Mouse (Mus musculus) hindbrain, embryonic 16.5 days (tissue): ENCODE results near the gene Spryd4. TPM values are rescaled to one million over a fixed set of nuclear protein-coding genes. Genes with fewer than 3 reads are reported as not detected.
"Not testable (repeated sequence)": the region's sequence is repeated elsewhere in the genome, so short reads cannot be mapped to it uniquely, and the experiment has no call there.

Source experiments
- ATAC-seq: fragments of 200-750 bp; cut with Nextera tagmentation; 2 replicates; pipeline ENCODE4 v1.8.0; 2017; ENCODE audit warnings: moderate TSS enrichment, moderate library complexity
- H3K27ac ChIP-seq: fragments of 300-500 bp; sonication (generic); 2 replicates; pipeline ENCODE4 v1.5.1; 2014; ENCODE audit warnings: low read depth, mild to moderate bottlenecking, control low read depth, low read length, moderate library complexity
- H3K27me3 ChIP-seq: fragments of 300-500 bp; sonication (generic); replicated peaks from 2 replicates; pipeline ENCODE4 v1.6.1; 2014; ENCODE audit warnings: low read length; ENCODE audit not compliant: control insufficient read depth, insufficient read depth
- H3K36me3 ChIP-seq: fragments of 300-500 bp; sonication (generic); 2 replicates; pipeline ENCODE4 v1.6.1; 2014; ENCODE audit warnings: mild to moderate bottlenecking, low read length, moderate library complexity, mixed read lengths; ENCODE audit not compliant: control insufficient read depth, insufficient read depth
- H3K4me1 ChIP-seq: fragments of 300-500 bp; sonication (generic); 2 replicates; pipeline ENCODE4 v1.6.1; 2014; ENCODE audit warnings: low read depth, low read length; ENCODE audit not compliant: control insufficient read depth, insufficient read depth
- H3K4me2 ChIP-seq: fragments of 300-500 bp; sonication (generic); 2 replicates; pipeline ENCODE4 v1.6.1; 2014; ENCODE audit warnings: mild to moderate bottlenecking, low read length, control low read depth, moderate library complexity
- H3K4me3 ChIP-seq: fragments of 300-500 bp; sonication (generic); 2 replicates; pipeline ENCODE4 v1.5.1; 2014; ENCODE audit warnings: mild to moderate bottlenecking, low read length, control low read depth, moderate library complexity
- H3K9ac ChIP-seq: fragments of 300-500 bp; sonication (generic); 2 replicates; pipeline ENCODE4 v1.6.1; 2014; ENCODE audit warnings: low read depth, mild to moderate bottlenecking, control low read depth, low read length, moderate library complexity
- H3K9me3 ChIP-seq: fragments of 300-500 bp; sonication (generic); 2 replicates; pipeline ENCODE4 v1.6.1; 2014; ENCODE audit warnings: mild to moderate bottlenecking, low read length, moderate library complexity; ENCODE audit not compliant: control insufficient read depth
- WGBS: fragments of 180-500 bp; shearing (Covaris S2); extraction: QIAGEN DNeasy Blood & Tissue Kit; methylation state at CpG from one replicate; pipeline ENCODE4 v1.1.7; 2014; 5-methylcytosine and 5-hydroxymethylcytosine counted together
- polyA plus RNA-seq: library from polyadenylated mRNA; unstranded; fragments of >200 nt; fragmentation: Nextera tagmentation; extraction: Ambion mirVana; gene quantifications from 2 replicates; pipeline ENCODE4 v1.2.1, GENCODE M21; 2015

Gene Spryd4
- polyA plus RNA-seq, 1 experiment from 2014 or later, result 25.5 TPM

GRCm38 (mm10) chr10:128230582-128230981 is 19.0 kb upstream of the Spryd4 start:
- no peak overlapping the region for H3K27ac ChIP-seq
- no peak for ATAC-seq
- H3K9me3 ChIP-seq, result no peaks in the 10 kb centered on the region
- H3K36me3 ChIP-seq, result no peaks in the 10 kb centered on the region
- no peak overlapping the region for H3K4me3 ChIP-seq
- peaks cover 7% of the 10 kb centered on the region for H3K4me1 ChIP-seq
- no peak overlapping the region for H3K9ac ChIP-seq
- 85% methylated on average over 12 of the region's 12 CpGs for WGBS
- no peaks in the 10 kb centered on the region for H3K27me3 ChIP-seq
- no peak overlapping the region for H3K4me2 ChIP-seq

- WGBS, result 95% methylated on average over 8 of the region's 8 CpGs
- Histone ChIP-seq H3K36me3 (no peaks in the 10 kb centered on the region), H3K4me2 (no peak overlapping the region)
These were observed 16.4 kb upstream of the Spryd4 start for GRCm38 (mm10) chr10:128228009-128228408.

GRCm38 (mm10) chr10:128227592-128227991 is 16.0 kb upstream of the Spryd4 start:
- no peak for ATAC-seq
- no peaks in the 10 kb centered on the region for H3K36me3 ChIP-seq
- no peak overlapping the region for H3K9ac ChIP-seq
- H3K4me3 ChIP-seq, result no peak overlapping the region
- no peaks in the 10 kb centered on the region for H3K27me3 ChIP-seq
- no peak overlapping the region for H3K27ac ChIP-seq
- peaks cover 4% of the 10 kb centered on the region for H3K4me1 ChIP-seq
- WGBS, result 81% methylated on average over 9 of the region's 9 CpGs
- H3K9me3 ChIP-seq, result no peaks in the 10 kb centered on the region
- H3K4me2 ChIP-seq, result no peak overlapping the region

More at GRCm38 (mm10) chr10:128228009-128228408, 16.4 kb upstream of the Spryd4 start:
- no peaks in the 10 kb centered on the region for H3K27me3 ChIP-seq
- H3K9ac ChIP-seq, result no peak overlapping the region
- no peaks in the 10 kb centered on the region for H3K9me3 ChIP-seq
- H3K4me3 ChIP-seq, result no peak overlapping the region
- no peak overlapping the region for H3K27ac ChIP-seq
- peaks cover 7% of the 10 kb centered on the region for H3K4me1 ChIP-seq
- no peak for ATAC-seq

- Histone ChIP-seq H3K36me3 (no peaks in the 10 kb centered on the region), H3K4me2 (no peak within 1 kb of the TSS), H3K27ac (no peak within 1 kb of the TSS), H3K27me3 (no peaks in the 10 kb centered on the region), H3K4me3 (no peak within 1 kb of the TSS), H3K4me1 (no peaks in the 10 kb centered on the region), H3K9ac (no peak within 1 kb of the TSS), H3K9me3 (no peaks in the 10 kb centered on the region)
- no peak for ATAC-seq
- 47% methylated on average over 4 of the region's 4 CpGs for WGBS
These were observed 13.9 kb upstream of the Spryd4 start, which contains the start of gene Mip for GRCm38 (mm10) chr10:128225538-128225937. Gene Mip, plus strand, starts transcription at chr10:128225838.

GRCm38 (mm10) chr10:128225064-128225463 is 13.5 kb upstream of the Spryd4 start:
- Histone ChIP-seq H3K36me3 (no peaks in the 10 kb centered on the region), H3K27ac (no peak overlapping the region), H3K9ac (no peak overlapping the region), H3K4me2 (no peak overlapping the region), H3K4me1 (no peaks in the 10 kb centered on the region), H3K27me3 (no peaks in the 10 kb centered on the region), H3K4me3 (no peak overlapping the region), H3K9me3 (no peaks in the 10 kb centered on the region)
- 60% methylated on average over 5 of the region's 5 CpGs for WGBS
- no peak for ATAC-seq

- no peaks in the 10 kb centered on the region for H3K36me3 ChIP-seq
- no peaks in the 10 kb centered on the region for H3K27me3 ChIP-seq
- ATAC-seq, result no peak
- H3K4me1 ChIP-seq, result no peaks in the 10 kb centered on the region
- no peak overlapping the region for H3K27ac ChIP-seq
- H3K9ac ChIP-seq, result no peak overlapping the region
- WGBS, result 66% methylated on average over 16 of the region's 16 CpGs
- H3K9me3 ChIP-seq, result no peaks in the 10 kb centered on the region
- H3K4me2 ChIP-seq, result no peak overlapping the region
- H3K4me3 ChIP-seq, result no peak overlapping the region
These were observed 10.1 kb upstream of the Spryd4 start for GRCm38 (mm10) chr10:128221533-128222286.

- H3K9ac ChIP-seq, result no peak overlapping the region
- no peaks in the 10 kb centered on the region for H3K36me3 ChIP-seq
- no peak overlapping the region for H3K4me2 ChIP-seq
- no peak for ATAC-seq
- H3K27me3 ChIP-seq, result no peaks in the 10 kb centered on the region
- no peak overlapping the region for H3K27ac ChIP-seq
- H3K9me3 ChIP-seq, result no peaks in the 10 kb centered on the region
- WGBS, result 94% methylated on average over 18 of the region's 18 CpGs
- no peak overlapping the region for H3K4me3 ChIP-seq
- H3K4me1 ChIP-seq, result no peaks in the 10 kb centered on the region
These were observed 6.9 kb upstream of the Spryd4 start for GRCm38 (mm10) chr10:128218387-128219117.

GRCm38 (mm10) chr10:128214981-128215380 is 3.4 kb upstream of the Spryd4 start:
- Histone ChIP-seq H3K27me3 (no peaks in the 10 kb centered on the region), H3K9me3 (no peaks in the 10 kb centered on the region), H3K4me3 (no peak overlapping the region), H3K9ac (no peak overlapping the region), H3K36me3 (no peaks in the 10 kb centered on the region), H3K27ac (no peak overlapping the region), H3K4me2 (no peak overlapping the region), H3K4me1 (peaks cover 13% of the 10 kb centered on the region)
- 88% methylated on average over 5 of the region's 5 CpGs for WGBS
- ATAC-seq, result no peak

- H3K36me3 ChIP-seq, H3K9ac ChIP-seq, H3K9me3 ChIP-seq, H3K27me3 ChIP-seq, H3K27ac ChIP-seq, H3K4me3 ChIP-seq, ATAC-seq, H3K4me2 ChIP-seq: not testable (repeated sequence)
- 93% methylated on average over 4 of the region's 4 CpGs for WGBS
- peaks cover 13% of the 10 kb centered on the region for H3K4me1 ChIP-seq
These were observed 2.5 kb upstream of the Spryd4 start for GRCm38 (mm10) chr10:128214112-128214511.
